Mouse (Mus musculus) adrenal gland, postnatal 36 days (tissue): ENCODE results near the gene Pcnx. TPM values are rescaled to one million over a fixed set of nuclear protein-coding genes. Genes with fewer than 3 reads are reported as not detected.
"Not testable (repeated sequence)": the region's sequence is repeated elsewhere in the genome, so short reads cannot be mapped to it uniquely, and the experiment has no call there.

ENCODE experiments used
- DNase-seq, 2 experiments: peaks; one replicate each; pipeline ENCODE4 v3.0.0; 2021; ENCODE audit warnings: mixed read lengths in 1 of 2
- total RNA-seq, 2 experiments: library from RNA; stranded (reverse); gene quantifications; 2 replicates each; pipeline ENCODE4 v1.2.3; 2021

Gene Pcnx
- total RNA-seq, 2 experiments from 2014 or later: 52.7 to 54.6 TPM

DNA sequence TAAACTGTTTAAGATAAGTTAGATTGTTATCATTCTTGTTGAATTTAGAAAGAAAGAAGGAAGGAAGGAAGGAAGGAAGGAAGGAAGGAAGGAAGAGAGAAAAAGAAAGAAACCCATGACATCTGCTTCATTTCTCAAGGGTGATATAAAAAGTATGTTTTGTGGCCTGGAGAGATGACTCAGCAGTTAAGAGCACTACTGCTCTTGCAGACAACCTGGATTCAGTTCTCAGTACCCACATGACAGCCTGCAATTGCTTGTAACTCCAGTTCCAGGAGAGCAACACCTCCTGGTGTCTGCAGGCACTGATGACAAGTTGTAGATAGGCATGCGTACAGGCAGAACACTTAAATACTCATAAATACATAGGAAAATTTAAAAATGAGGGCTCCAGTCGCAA, 105.6 kb downstream of the Pcnx start:
- no peak for DNase-seq

- no peak for DNase-seq
Measured at GRCm38 (mm10) chr12:81971042-81971883, 111.4 kb downstream of the Pcnx start.

- DNase-seq: peak; percentile 21 to 30
Measured at GRCm38 (mm10) chr12:81971884-81972362, 112.1 kb downstream of the Pcnx start.

DNA sequence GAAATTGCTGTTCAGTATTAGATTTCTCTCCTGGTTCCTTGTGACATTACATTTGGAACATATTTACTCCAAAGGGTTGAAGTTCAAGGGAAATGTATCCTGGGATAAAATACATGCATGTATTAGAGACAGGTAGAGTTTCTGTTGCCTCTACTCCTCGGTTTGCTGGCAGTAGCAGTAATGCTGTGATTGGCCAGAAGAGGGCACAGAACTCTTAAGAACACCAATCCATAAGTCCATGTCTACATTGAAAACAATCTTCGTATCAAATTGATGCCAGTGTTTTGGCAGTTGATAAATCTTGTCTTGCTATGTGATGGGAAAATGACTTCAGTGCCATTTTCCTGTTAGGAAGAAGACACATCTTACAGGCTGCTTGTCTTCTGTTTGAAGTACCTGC, 115.0 kb downstream of the Pcnx start:
- peak; percentile 19 to 42 for DNase-seq

DNA sequence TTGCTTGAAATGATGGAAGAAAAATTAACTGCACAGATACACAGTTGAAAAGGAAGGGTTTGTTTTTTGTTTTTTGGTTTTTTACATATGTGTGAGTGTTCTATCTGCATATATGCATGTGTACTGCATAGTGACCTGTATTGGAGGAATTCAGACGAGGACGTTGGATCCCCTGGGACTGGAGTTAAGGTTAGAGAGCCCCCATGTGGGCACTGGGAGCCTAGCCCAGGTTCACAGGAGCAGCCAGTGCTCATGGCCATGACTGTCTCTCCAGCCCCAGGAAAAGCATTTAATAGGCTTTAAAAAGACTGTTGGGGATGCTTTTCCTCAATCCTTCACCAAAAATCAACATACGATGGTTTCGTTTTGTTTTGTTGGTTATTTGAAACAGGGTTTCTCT, 117.5 kb downstream of the Pcnx start:
- DNase-seq: no peak

GRCm38 (mm10) chr12:81979312-81979711, 119.5 kb downstream of the Pcnx start:
- DNase-seq: no peak

GRCm38 (mm10) chr12:81992106-81992505, 132.3 kb downstream of the Pcnx start:
- DNase-seq: no peak

DNA sequence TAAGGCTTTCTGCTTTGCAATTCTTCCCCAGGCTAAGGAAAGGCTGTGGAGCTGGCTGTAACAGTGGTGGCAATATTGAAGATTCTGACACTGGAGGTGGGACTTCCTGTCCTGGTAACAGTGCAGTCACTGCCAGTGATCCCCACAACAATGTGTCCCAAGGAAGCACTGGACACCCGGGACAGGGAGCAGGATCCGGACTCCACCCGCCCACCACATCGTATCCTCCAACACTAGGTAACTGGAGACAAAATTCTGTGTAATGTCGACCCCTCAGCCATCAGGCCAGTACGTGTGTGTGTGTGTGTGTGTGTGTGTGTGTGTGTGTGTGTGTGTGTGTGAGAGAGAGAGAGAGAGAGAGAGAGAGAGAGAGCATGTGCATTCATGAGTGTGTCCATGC, 133.2 kb downstream of the Pcnx start:
- DNase-seq: no peak

- no peak for DNase-seq
Measured at GRCm38 (mm10) chr12:81994911-81995667, 135.3 kb downstream of the Pcnx start.

DNA sequence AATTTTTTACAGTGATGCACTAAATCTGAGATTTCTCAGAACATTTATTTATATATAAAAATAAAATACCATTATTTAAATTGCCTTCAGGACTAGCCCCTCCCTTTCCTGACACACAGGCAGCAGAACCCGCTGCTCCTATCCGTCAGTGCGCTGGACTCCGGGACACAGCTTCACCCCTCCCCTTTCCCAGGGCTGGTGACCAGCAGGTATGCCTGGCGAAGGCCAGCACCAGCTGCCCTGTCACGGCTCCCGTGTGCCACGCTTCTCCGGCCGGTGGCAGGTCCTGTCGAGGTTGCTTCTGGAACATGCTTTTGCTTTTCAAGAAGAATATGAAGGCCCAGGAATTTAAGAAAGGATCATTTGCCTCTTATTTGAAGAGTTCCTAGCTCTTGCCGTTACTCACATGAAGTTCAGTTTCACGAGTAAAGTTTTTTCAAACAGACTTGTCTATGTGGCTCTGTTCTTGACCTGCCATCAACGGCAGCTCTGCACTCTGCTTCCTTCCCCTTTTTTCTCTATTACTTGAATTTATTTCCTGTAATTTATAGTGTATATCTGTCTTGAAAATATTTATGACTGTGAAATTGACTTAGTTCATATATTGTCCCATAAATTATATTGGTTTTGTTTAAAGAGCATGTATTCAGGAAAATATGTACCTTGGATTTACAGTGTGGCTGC, 137.0 kb downstream of the Pcnx start:
- no peak for DNase-seq

GRCm38 (mm10) chr12:81997497-81997896, 137.7 kb downstream of the Pcnx start:
- no peak for DNase-seq

DNA sequence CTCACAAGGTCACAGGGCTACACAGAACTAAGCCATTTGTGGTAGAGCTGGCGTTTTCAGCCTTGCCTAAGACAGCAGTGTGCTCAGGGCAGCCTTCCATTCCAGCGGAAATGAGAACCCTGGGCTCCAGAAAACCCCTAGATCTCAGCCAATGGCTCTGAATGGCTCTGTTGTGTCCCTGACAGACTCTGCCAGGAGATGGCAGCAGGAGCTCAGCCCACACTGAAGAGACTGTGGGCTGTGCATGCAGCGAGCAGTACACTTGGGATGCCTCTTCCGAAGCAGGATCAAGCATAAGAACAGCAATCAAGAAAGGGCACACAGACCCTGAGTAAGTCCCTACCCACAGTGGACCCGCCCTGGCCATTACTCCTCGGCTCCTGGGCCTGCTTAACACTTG, 142.9 kb downstream of the Pcnx start:
- DNase-seq: not testable (repeated sequence)

DNA sequence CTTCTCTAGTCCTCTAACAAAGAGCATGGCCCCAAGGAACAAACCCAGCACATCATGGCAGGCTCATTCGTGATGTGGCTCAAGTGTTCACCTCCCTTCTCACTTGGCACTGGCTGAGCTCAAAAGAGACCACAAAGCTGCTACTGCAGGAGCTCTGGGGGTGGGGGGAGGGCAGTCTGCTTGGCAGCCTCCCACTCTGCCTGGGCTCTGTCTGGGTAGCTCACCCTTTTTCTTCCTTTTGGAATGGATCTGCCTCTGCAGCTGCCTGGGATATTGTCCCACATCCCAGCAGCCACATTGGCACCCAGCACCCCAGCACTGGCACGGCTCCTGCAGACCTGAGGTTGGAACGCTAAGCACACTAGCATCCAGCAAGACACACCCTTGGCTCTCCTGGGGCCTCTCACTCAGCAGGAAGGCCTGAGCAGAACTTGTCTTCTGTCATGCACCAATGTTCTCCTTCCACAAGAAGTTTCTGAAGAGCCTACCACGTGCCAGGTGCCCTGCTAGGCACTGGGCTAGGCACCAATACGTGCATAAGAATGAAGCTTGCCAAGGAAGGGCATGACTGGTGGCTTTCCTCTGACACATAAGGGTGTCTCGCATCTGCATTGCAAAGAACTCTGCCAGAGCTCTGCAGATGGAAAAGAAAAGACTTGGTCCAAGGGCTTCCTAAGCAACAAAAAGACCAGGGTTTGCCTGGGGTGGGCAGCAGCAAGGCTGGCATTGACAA, 166.2 kb downstream of the Pcnx start:
- not testable (repeated sequence) for DNase-seq

- DNase-seq: not testable (repeated sequence)
Measured at GRCm38 (mm10) chr12:82033524-82033923, 173.7 kb downstream of the Pcnx start.

DNA sequence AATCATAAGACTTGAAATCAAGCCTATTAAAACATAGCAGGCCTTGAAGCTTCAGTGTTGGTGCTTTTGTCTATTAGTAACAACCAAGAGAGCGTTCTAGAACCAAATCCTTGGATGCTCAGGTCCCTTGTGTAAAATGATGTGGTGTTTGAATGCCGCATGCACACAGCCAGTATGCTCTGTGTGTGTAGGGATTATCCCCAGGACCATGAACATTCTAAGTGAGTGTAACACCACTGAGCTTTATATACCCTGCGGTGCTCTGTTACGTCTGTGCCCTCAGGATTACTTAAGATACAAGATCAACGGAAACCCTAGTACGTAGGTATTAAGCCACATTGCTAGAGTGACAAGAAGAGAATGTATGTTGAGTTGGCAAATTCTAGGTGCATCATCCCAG, 174.2 kb downstream of the Pcnx start:
- not testable (repeated sequence) for DNase-seq

- DNase-seq: not testable (repeated sequence)
Measured at GRCm38 (mm10) chr12:82044078-82044477, 184.3 kb downstream of the Pcnx start.

Other genes starting within 250 kb of the Pcnx start
- gene Ttc9, start 228.8 kb upstream of the Pcnx start, total RNA-seq: 1 to 10 TPM; 4.4 TPM
- gene Map3k9, start 78.8 kb upstream of the Pcnx start, total RNA-seq: 1 to 10 TPM; 1.2 to 3.4 TPM